Mouse (Mus musculus): ENCODE measurements around the gene Runx1. TPM values are rescaled to one million over a fixed set of nuclear protein-coding genes. Genes with fewer than 3 reads are reported as not detected.

Gene Runx1
- total RNA-seq, 1 experiment: 7.4 TPM

DNA sequence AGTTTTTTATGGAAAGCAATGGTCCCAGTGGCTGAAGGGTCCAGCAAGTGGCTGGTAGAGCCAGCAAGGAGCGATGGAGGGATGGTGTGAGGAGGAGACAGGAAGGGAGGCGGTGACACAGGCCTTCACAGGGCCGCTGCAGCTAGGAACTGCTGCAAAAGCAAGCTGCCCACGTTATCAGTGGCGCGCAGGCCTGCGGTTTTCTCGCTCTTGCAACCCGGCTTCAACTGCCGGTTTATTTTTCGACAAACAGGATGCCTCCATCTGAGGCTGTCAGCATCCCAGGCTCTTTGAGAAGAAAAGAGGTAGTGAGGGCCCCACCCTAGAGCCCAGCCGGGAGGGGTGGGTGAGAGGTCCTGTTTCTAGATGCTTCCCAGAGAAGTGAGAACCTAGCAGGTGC is 24.4 kb downstream of the Runx1 start:
- Histone ChIP-seq H3K4me1 (ENCODE audit: control insufficient read depth in 2 of 2, insufficient read depth in 2 of 2, low read length in 2 of 2, poor library complexity in 1 of 2) (no peaks in the 10 kb centered on the region), H3K9me3 (ENCODE audit: control insufficient read depth, insufficient read depth, low read depth, low read length) (no peaks in the 10 kb centered on the region), H3K36me3 (ENCODE audit: control insufficient read depth, insufficient read depth, low read length, poor library complexity, severe bottlenecking) (no peaks in the 10 kb centered on the region), H3K27ac (ENCODE audit: insufficient read depth, low read depth, low read length, poor library complexity, severe bottlenecking) (no peak overlapping the region), H3K4me3 (ENCODE audit: insufficient read depth in 1 of 2, low read depth in 1 of 2, low read length in 2 of 2, poor library complexity in 1 of 2, severe bottlenecking in 1 of 2) (no peak overlapping the region), H3K9ac (ENCODE audit: insufficient read depth, low read depth, low read length, poor library complexity, severe bottlenecking) (no peak overlapping the region)
- no peak for DNase-seq (ENCODE audit: low read depth, low spot score)
- in situ Hi-C loops (cut with MboI; ENCODE audit: low sequenced_read_pairs in 2 of 2, unreplicated experiment in 2 of 2): no loop called here
- TF ChIP-seq HCFC1 (IDR thresholded peaks at IDR 0.05; ENCODE audit: borderline replicate concordance, insufficient read depth, low read length) (no peak), CHD2 (IDR thresholded peaks at IDR 0.05; ENCODE audit: low read depth, low read length) (no peak), ZNF384 (IDR thresholded peaks at IDR 0.05; ENCODE audit: low read depth, low read length) (no peak), ZC3H11A (IDR thresholded peaks at IDR 0.05; ENCODE audit: borderline replicate concordance, low read depth, low read length) (no peak), MAFK (IDR thresholded peaks at IDR 0.05; ENCODE audit: insufficient read depth, low read depth, low read length) (no peak)

DNA sequence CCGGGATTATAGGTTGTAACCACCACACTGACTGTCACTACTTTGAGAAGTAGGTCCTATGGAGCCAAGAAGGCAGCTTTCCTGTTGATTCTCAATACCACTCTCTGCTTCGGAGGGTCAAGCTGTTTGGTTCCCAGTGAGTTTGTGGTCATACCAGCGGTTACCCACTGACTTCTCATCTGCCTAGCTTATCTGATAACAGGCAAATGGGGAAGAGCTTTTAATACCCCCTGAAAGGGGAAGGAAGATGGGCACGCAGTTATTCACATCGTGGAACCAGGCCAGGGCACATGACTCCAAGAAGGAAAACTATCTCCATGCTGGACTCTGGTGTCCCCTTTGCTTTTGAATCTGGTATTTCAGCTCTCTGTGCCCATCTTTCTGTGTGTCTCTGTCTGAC is 25.1 kb downstream of the Runx1 start:
- Histone ChIP-seq H3K4me3 (ENCODE audit: insufficient read depth in 1 of 2, low read depth in 1 of 2, low read length in 2 of 2, poor library complexity in 1 of 2, severe bottlenecking in 1 of 2) (no peak overlapping the region), H3K36me3 (ENCODE audit: control insufficient read depth, insufficient read depth, low read length, poor library complexity, severe bottlenecking) (no peaks in the 10 kb centered on the region), H3K9ac (ENCODE audit: insufficient read depth, low read depth, low read length, poor library complexity, severe bottlenecking) (no peak overlapping the region), H3K4me1 (ENCODE audit: control insufficient read depth in 2 of 2, insufficient read depth in 2 of 2, low read length in 2 of 2, poor library complexity in 1 of 2) (no peaks in the 10 kb centered on the region), H3K27ac (ENCODE audit: insufficient read depth, low read depth, low read length, poor library complexity, severe bottlenecking) (no peak overlapping the region), H3K9me3 (ENCODE audit: control insufficient read depth, insufficient read depth, low read depth, low read length) (no peaks in the 10 kb centered on the region)
- in situ Hi-C loops (cut with MboI; ENCODE audit: low sequenced_read_pairs in 2 of 2, unreplicated experiment in 2 of 2): no loop called here
- DNase-seq (ENCODE audit: low read depth, low spot score): no peak
- no peak for TF ChIP-seq ZC3H11A (IDR thresholded peaks at IDR 0.05; ENCODE audit: borderline replicate concordance, low read depth, low read length)
- TF ChIP-seq CHD2 (IDR thresholded peaks at IDR 0.05; ENCODE audit: low read depth, low read length): no peak
- TF ChIP-seq HCFC1 (IDR thresholded peaks at IDR 0.05; ENCODE audit: borderline replicate concordance, insufficient read depth, low read length): no peak
- no peak for TF ChIP-seq MAFK (IDR thresholded peaks at IDR 0.05; ENCODE audit: insufficient read depth, low read depth, low read length)
- no peak for TF ChIP-seq ZNF384 (IDR thresholded peaks at IDR 0.05; ENCODE audit: low read depth, low read length)

DNA sequence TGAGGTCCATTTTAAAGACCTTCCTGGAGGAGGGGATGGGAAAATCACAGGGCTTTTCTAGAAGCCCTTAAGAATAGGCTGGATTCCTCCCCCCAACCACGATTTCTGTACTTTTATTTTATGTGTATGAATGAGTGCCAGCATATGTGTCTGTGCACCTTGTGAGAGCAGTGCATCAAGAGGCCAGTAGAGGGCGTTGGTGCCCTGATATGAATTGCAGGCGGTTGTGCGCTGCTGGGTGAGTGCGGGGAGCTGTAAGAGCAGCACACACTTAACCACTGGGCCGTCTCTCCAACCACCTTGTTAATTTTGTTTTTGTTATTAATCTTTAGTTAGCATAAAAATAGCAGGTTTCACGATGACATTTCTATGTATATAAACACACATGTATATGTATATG is 26.0 kb downstream of the Runx1 start:
- H3K9ac ChIP-seq (ENCODE audit: insufficient read depth, low read depth, low read length, poor library complexity, severe bottlenecking): no peak overlapping the region

DNA sequence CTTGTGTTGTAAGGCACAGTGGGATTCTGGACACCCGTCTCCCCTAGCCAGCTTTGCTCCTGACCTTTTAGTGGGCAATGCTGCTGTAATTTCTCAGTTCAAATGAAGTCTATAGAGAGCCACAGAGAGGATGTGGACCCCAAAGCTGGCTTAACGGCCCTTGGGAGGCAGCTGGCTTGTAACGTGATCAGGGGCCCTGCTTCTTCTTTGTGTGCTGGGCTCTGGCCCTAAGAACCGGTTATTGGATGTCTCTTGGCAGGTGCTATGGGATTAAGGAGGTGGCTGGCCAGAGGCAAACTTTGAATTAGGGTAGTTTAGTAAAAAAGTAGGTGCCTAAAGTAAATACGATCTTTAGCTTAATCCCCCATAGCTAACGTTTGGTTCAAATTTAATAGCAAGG is 31.8 kb downstream of the Runx1 start:
- TF ChIP-seq ZC3H11A (IDR thresholded peaks at IDR 0.05; ENCODE audit: borderline replicate concordance, low read depth, low read length): no peak
- no peak for TF ChIP-seq ZNF384 (IDR thresholded peaks at IDR 0.05; ENCODE audit: low read depth, low read length)
- TF ChIP-seq HCFC1 (IDR thresholded peaks at IDR 0.05; ENCODE audit: borderline replicate concordance, insufficient read depth, low read length): no peak
- TF ChIP-seq CHD2 (IDR thresholded peaks at IDR 0.05; ENCODE audit: low read depth, low read length): no peak
- TF ChIP-seq MAFK (IDR thresholded peaks at IDR 0.05; ENCODE audit: insufficient read depth, low read depth, low read length): no peak
- no peak overlapping the region for H3K27ac ChIP-seq (ENCODE audit: insufficient read depth, low read depth, low read length, poor library complexity, severe bottlenecking)
- no peak for DNase-seq (ENCODE audit: low read depth, low spot score)
- in situ Hi-C loops (cut with MboI; ENCODE audit: low sequenced_read_pairs in 2 of 2, unreplicated experiment in 2 of 2): no loop called here
- H3K9ac ChIP-seq (ENCODE audit: insufficient read depth, low read depth, low read length, poor library complexity, severe bottlenecking): no peak overlapping the region
- H3K4me1 ChIP-seq (ENCODE audit: control insufficient read depth in 2 of 2, insufficient read depth in 2 of 2, low read length in 2 of 2, poor library complexity in 1 of 2): no peaks in the 10 kb centered on the region
- H3K36me3 ChIP-seq (ENCODE audit: control insufficient read depth, insufficient read depth, low read length, poor library complexity, severe bottlenecking): no peaks in the 10 kb centered on the region
- H3K4me3 ChIP-seq (ENCODE audit: insufficient read depth in 1 of 2, low read depth in 1 of 2, low read length in 2 of 2, poor library complexity in 1 of 2, severe bottlenecking in 1 of 2): no peak overlapping the region
- no peaks in the 10 kb centered on the region for H3K9me3 ChIP-seq (ENCODE audit: control insufficient read depth, insufficient read depth, low read depth, low read length)

More for the DNA sequence above, 26.0 kb downstream of the Runx1 start:
- TF ChIP-seq ZC3H11A (IDR thresholded peaks at IDR 0.05; ENCODE audit: borderline replicate concordance, low read depth, low read length) (0 out of 2 replicates have a peak, but pooled peaks have one; percentile 5), HCFC1 (IDR thresholded peaks at IDR 0.05; ENCODE audit: borderline replicate concordance, insufficient read depth, low read length) (no peak)
- Histone ChIP-seq H3K4me1 (ENCODE audit: control insufficient read depth in 2 of 2, insufficient read depth in 2 of 2, low read length in 2 of 2, poor library complexity in 1 of 2) (no peaks in the 10 kb centered on the region), H3K4me3 (ENCODE audit: insufficient read depth in 1 of 2, low read depth in 1 of 2, low read length in 2 of 2, poor library complexity in 1 of 2, severe bottlenecking in 1 of 2) (no peak overlapping the region), H3K9me3 (ENCODE audit: control insufficient read depth, insufficient read depth, low read depth, low read length) (no peaks in the 10 kb centered on the region), H3K36me3 (ENCODE audit: control insufficient read depth, insufficient read depth, low read length, poor library complexity, severe bottlenecking) (no peaks in the 10 kb centered on the region), H3K27ac (ENCODE audit: insufficient read depth, low read depth, low read length, poor library complexity, severe bottlenecking) (no peak overlapping the region)
- in situ Hi-C loops (cut with MboI; ENCODE audit: low sequenced_read_pairs in 2 of 2, unreplicated experiment in 2 of 2): no loop called here
- no peak for DNase-seq (ENCODE audit: low read depth, low spot score)

DNA sequence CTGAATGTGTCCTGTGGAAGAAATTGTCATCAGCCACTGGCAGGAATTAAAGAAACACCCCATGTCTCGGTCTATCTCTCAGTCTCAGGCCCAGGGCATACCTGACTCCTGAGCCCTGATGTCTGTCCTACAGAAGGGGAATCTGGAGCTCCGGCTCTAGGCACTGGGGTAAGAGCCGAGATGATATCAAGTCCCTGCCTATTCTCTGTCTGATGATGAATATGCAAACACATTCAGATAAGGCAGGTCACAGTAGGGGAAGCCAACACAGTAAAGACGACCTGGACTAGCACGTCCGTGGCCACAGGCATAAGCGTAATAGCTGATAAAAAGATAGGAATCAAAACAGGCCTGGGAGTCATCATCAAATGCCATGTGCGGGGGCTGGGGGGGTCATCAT is 32.2 kb downstream of the Runx1 start:
- H3K9ac ChIP-seq (ENCODE audit: insufficient read depth, low read depth, low read length, poor library complexity, severe bottlenecking): no peak overlapping the region
- no peak overlapping the region for H3K4me3 ChIP-seq (ENCODE audit: insufficient read depth in 1 of 2, low read depth in 1 of 2, low read length in 2 of 2, poor library complexity in 1 of 2, severe bottlenecking in 1 of 2)
- no peaks in the 10 kb centered on the region for H3K4me1 ChIP-seq (ENCODE audit: control insufficient read depth in 2 of 2, insufficient read depth in 2 of 2, low read length in 2 of 2, poor library complexity in 1 of 2)
- no peaks in the 10 kb centered on the region for H3K9me3 ChIP-seq (ENCODE audit: control insufficient read depth, insufficient read depth, low read depth, low read length)
- H3K36me3 ChIP-seq (ENCODE audit: control insufficient read depth, insufficient read depth, low read length, poor library complexity, severe bottlenecking): no peaks in the 10 kb centered on the region
- H3K27ac ChIP-seq (ENCODE audit: insufficient read depth, low read depth, low read length, poor library complexity, severe bottlenecking): no peak overlapping the region
- no peak for TF ChIP-seq CHD2 (IDR thresholded peaks at IDR 0.05; ENCODE audit: low read depth, low read length)
- no peak for TF ChIP-seq ZC3H11A (IDR thresholded peaks at IDR 0.05; ENCODE audit: borderline replicate concordance, low read depth, low read length)
- no peak for TF ChIP-seq ZNF384 (IDR thresholded peaks at IDR 0.05; ENCODE audit: low read depth, low read length)
- no peak for TF ChIP-seq HCFC1 (IDR thresholded peaks at IDR 0.05; ENCODE audit: borderline replicate concordance, insufficient read depth, low read length)
- TF ChIP-seq MAFK (IDR thresholded peaks at IDR 0.05; ENCODE audit: insufficient read depth, low read depth, low read length): no peak
- DNase-seq (ENCODE audit: low read depth, low spot score): no peak
- in situ Hi-C loops (cut with MboI; ENCODE audit: low sequenced_read_pairs in 2 of 2, unreplicated experiment in 2 of 2): no loop called here

Data from ES-E14 (cell line).